Mouse (Mus musculus): ENCODE measurements around the gene Hoxd3. TPM values are rescaled to one million over a fixed set of nuclear protein-coding genes. Genes with fewer than 3 reads are reported as not detected.

Hoxd3 gene
- polyA plus RNA-seq, 1 experiment from 2014 or later, result 0.07 TPM

DNA sequence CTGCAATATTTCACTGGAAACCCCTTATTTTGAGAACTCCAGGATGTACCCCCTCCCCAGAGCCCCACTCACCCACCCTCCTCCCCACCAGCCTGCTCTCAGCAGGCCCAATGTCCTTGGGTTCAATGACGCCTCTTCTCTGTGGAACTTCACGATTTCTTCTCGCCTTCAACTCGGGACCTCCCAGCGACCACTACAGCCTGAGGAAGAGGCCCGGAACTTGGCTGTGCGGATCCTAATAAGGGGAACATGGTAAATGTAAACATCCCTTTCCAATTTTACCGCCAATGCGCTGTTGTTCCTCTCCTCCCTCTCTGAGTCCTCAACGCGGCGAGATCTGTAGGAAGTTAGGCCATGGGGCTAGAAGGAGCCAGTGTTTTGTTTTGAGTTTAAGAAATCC lies 27.6 kb upstream of the Hoxd3 start:
- Histone ChIP-seq H3K4me2 (no peak overlapping the region), H3K4me3 (ENCODE audit: low read depth, low read length) (no peak overlapping the region), H3K4me1 (ENCODE audit: control insufficient read depth, insufficient read depth, low read length) (peaks cover 5% of the 10 kb centered on the region; the same call in 1 of the 2 replicates), H3K9me3 (ENCODE audit: control insufficient read depth, low read length) (no peaks in the 10 kb centered on the region), H3K27me3 (ENCODE audit: control insufficient read depth, insufficient read depth, low read length) (peaks cover 98% of the 10 kb centered on the region), H3K36me3 (ENCODE audit: control insufficient read depth, insufficient read depth, low read length) (no peaks in the 10 kb centered on the region), H3K9ac (ENCODE audit: low read length) (no peak overlapping the region), H3K27ac (ENCODE audit: low read depth, low read length) (no peak overlapping the region)
- ATAC-seq (ENCODE audit: low FRiP score), result no peak
- peak; percentile 93 for DNase-seq (ENCODE audit: low spot score, missing footprints)
- WGBS, result 0% methylated on average over 12 of the region's 12 CpGs

DNA sequence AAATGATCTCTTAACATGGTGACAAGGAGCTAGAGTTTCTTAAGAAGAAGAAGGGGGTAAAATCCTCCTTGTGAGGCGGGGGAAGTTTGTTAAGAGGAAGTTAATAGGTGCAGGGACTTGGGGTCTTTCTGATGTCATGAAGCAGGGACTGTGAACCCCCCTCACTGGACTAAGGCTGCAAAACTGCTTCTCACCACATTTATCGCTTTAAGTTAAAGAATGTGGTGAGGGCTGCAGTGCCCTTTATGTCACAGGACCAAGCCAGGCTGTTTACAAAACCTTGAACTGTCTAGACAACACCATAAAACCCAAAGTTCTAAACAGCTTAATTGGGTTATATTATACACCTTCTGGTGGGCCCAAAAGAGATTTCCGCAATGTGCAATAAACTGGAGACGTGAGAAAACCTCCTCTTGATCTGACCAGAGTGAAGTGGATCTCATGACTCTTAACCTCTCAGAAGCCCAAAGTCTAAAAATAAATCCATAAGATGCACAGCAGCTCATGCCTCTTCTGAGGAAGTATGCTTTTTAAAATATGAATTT lies 26.6 kb upstream of the Hoxd3 start:
- Histone ChIP-seq H3K27me3 (ENCODE audit: control insufficient read depth, insufficient read depth, low read length) (peaks cover 98% of the 10 kb centered on the region), H3K4me2 (no peak overlapping the region), H3K4me1 (ENCODE audit: control insufficient read depth, insufficient read depth, low read length) (peaks cover 5% of the 10 kb centered on the region; the same call in 1 of the 2 replicates), H3K36me3 (ENCODE audit: control insufficient read depth, insufficient read depth, low read length) (no peaks in the 10 kb centered on the region), H3K9me3 (ENCODE audit: control insufficient read depth, low read length) (no peaks in the 10 kb centered on the region), H3K4me3 (ENCODE audit: low read depth, low read length) (no peak overlapping the region), H3K9ac (ENCODE audit: low read length) (no peak overlapping the region), H3K27ac (ENCODE audit: low read depth, low read length) (no peak overlapping the region)
- 7% methylated on average over 4 of the region's 4 CpGs for WGBS
- DNase-seq (ENCODE audit: low spot score, missing footprints) (peak; percentile 92), ATAC-seq (ENCODE audit: low FRiP score) (no peak)

DNA sequence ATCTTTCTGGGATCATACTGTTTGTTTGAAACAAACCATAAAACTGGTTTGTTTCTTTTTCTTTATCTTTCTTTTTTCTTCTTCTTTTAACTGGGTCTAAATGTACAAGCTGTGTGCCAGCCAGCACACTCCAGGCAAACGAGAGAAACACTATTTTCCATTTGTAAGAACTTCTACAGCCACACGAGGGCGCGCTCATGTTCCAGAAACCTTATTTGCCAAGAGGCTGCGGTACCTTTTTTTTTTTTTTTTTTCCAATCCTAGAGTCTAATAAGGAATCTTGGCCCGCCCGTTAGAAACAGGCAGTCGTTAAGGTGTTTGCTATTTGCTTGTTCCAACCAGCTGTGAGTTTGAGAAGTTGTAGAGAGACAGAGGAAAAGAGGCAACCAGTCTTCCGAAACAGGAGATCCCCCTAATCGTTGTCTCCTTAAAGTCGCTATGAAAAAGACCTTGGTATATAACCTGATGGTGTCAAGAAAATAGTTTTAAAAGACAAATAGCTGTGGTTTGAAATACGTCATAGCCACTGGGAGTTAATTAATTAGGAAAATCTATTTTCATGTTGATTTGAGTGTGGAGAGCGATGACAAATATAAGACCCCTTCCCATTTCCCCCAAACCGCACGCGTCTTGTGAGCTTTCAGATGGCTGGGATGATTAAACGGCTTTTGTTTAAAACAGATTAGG lies 25.3 kb upstream of the Hoxd3 start:
- WGBS, result 5% methylated on average over 17 of the region's 17 CpGs
- Histone ChIP-seq H3K4me3 (ENCODE audit: low read depth, low read length) (no peak overlapping the region), H3K4me1 (ENCODE audit: control insufficient read depth, insufficient read depth, low read length) (peaks cover 10% of the 10 kb centered on the region), H3K27me3 (ENCODE audit: control insufficient read depth, insufficient read depth, low read length) (peaks cover 94% of the 10 kb centered on the region), H3K4me2 (no peak overlapping the region), H3K27ac (ENCODE audit: low read depth, low read length) (no peak overlapping the region), H3K9me3 (ENCODE audit: control insufficient read depth, low read length) (no peaks in the 10 kb centered on the region), H3K9ac (ENCODE audit: low read length) (no peak overlapping the region), H3K36me3 (ENCODE audit: control insufficient read depth, insufficient read depth, low read length) (no peaks in the 10 kb centered on the region)
- peak; percentile 95 for DNase-seq (ENCODE audit: low spot score, missing footprints)
- no peak for ATAC-seq (ENCODE audit: low FRiP score)

DNA sequence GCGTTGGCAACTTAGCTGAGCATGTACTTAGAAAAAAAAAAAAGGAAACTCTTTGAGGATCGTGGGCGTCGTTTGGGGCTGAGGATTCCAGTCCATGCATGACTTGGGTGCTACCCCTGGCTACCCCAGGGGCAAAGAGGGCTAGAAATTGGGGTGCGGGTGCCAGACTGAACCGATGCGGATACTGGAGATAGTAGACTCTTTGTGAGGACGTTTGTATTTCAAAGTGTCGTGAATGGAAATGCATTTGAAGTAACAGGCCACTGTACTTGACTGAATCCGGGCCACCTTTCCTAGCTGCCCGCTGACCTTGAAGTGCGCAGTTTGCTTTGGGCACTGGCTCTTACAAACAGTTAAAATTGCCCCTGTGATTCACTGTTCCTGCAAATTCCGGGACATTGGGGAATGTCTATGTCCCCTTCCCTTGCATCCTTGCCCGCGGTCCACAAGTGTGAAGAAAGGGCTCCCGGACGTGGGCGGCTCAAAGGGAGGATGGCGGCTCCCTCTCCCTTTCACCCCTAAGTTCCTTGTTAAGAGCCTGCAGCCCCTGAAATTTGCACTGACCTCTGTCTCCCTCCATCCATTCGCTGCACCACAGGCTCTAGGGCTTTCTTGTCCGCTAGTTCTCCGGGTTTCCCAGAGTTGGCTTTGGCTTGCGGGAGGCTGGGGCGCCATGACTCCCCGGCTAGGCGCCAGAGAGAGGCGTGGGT lies 24.6 kb upstream of the Hoxd3 start:
- no peak overlapping the region for H3K4me2 ChIP-seq
- H3K4me3 ChIP-seq (ENCODE audit: low read depth, low read length), result no peak overlapping the region
- peak; percentile 95 for DNase-seq (ENCODE audit: low spot score, missing footprints)

DNA sequence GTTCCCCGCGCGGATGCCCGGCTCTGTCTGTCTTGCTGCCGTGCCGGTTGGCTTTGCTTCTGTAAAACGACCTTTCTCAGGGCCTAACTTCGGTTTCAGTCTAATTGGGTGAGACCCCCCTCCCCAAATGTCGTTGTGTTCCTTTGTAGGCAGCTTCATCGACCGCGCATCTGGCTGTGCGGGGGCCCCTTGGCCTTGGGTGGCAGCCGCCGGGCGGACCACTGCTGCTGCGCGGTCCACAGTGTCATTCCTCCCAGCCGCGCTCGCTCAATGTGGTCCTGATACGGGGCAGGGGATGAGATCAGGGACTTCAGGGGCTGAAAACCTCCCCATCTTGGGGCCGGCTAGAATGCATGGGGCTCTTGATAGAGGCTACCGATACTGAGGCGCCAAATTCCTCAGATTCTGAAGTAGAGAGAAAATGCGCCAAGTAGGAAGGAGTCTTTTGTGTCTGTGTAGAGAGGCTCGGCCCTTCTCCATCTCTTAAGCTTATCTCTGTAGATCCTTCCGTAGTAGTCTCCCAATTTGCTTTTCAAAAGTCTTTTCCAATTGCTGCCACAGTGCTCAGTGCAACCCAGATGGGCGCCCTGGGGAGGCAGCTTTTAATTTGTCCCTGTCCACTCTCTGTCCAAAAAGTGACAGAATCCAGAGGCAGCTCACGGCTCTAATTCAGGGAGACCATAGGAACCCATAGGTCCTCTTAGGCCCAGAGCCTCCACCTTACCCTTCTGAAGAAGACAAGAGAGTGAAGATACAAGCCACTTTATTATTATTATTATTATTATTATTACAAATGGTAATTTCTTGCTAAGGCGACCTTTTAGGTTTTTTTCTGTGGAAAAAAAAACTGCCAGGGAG lies 23.8 kb upstream of the Hoxd3 start:
- H3K4me2 ChIP-seq, result no peak overlapping the region
- peaks cover 94% of the 10 kb centered on the region for H3K27me3 ChIP-seq (ENCODE audit: control insufficient read depth, insufficient read depth, low read length)
- H3K4me3 ChIP-seq (ENCODE audit: low read depth, low read length), result no peak overlapping the region
- ATAC-seq (ENCODE audit: low FRiP score), result no peak
- H3K9ac ChIP-seq (ENCODE audit: low read length), result no peak overlapping the region
- peak; percentile 95 for DNase-seq (ENCODE audit: low spot score, missing footprints)
- peaks cover 6% of the 10 kb centered on the region; the same call in 1 of the 2 replicates for H3K4me1 ChIP-seq (ENCODE audit: control insufficient read depth, insufficient read depth, low read length)
- no peaks in the 10 kb centered on the region for H3K36me3 ChIP-seq (ENCODE audit: control insufficient read depth, insufficient read depth, low read length)
- WGBS, result under 1% methylated on average over 31 of the region's 31 CpGs
- no peak overlapping the region for H3K27ac ChIP-seq (ENCODE audit: low read depth, low read length)
- no peaks in the 10 kb centered on the region for H3K9me3 ChIP-seq (ENCODE audit: control insufficient read depth, low read length)

More for the DNA sequence above, 24.6 kb upstream of the Hoxd3 start:
- no peaks in the 10 kb centered on the region for H3K36me3 ChIP-seq (ENCODE audit: control insufficient read depth, insufficient read depth, low read length)
- no peak for ATAC-seq (ENCODE audit: low FRiP score)
- no peaks in the 10 kb centered on the region for H3K9me3 ChIP-seq (ENCODE audit: control insufficient read depth, low read length)
- WGBS, result 1% methylated on average over 27 of the region's 27 CpGs
- H3K9ac ChIP-seq (ENCODE audit: low read length), result no peak overlapping the region
- H3K27ac ChIP-seq (ENCODE audit: low read depth, low read length), result no peak overlapping the region
- peaks cover 6% of the 10 kb centered on the region for H3K4me1 ChIP-seq (ENCODE audit: control insufficient read depth, insufficient read depth, low read length)
- peaks cover 94% of the 10 kb centered on the region for H3K27me3 ChIP-seq (ENCODE audit: control insufficient read depth, insufficient read depth, low read length)

DNA sequence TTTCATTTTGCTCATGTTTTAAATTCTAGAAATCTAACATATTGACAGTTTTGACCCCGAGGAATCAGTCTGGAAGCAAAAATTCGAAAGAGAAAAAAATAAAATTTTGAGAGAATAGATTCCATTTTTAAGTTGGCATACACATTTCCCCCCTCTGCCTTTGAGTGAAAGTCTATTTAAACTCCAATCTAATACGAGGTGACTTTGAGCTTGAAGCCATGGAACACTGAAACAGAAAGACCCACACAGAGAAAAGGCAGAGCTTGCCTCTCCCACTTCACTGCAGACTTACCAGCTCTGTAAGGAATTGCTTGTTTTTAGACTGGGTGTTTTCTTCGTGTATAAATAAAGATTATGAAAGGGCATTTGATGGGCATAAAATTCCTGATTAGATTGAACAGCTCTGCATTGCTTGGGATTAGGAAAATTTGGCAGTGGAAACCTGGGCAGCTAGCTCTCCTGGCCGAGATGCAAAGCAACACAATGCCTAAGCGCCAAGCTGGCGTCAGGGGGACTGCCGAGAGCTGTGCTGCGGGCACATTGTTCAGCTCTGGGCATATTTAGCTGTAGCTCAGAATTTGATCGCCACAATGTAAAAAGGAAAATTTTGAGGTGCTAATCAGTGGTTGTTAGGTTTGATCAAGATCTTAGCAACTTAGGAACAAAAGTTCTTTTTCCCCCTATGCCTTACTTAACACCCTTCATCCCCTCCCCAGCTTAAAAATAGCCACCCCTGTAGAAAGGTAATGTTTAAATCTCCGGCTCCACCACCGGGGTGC lies 22.7 kb upstream of the Hoxd3 start:
- no peak overlapping the region for H3K27ac ChIP-seq (ENCODE audit: low read depth, low read length)
- H3K9me3 ChIP-seq (ENCODE audit: control insufficient read depth, low read length), result no peaks in the 10 kb centered on the region
- ATAC-seq (ENCODE audit: low FRiP score), result no peak
- WGBS, result 4% methylated on average over 12 of the region's 12 CpGs
- DNase-seq (ENCODE audit: low spot score, missing footprints), result peak; percentile 95
- H3K27me3 ChIP-seq (ENCODE audit: control insufficient read depth, insufficient read depth, low read length), result peaks cover 94% of the 10 kb centered on the region
- H3K4me1 ChIP-seq (ENCODE audit: control insufficient read depth, insufficient read depth, low read length), result peaks cover 6% of the 10 kb centered on the region; the same call in 1 of the 2 replicates
- no peak overlapping the region for H3K4me3 ChIP-seq (ENCODE audit: low read depth, low read length)
- no peaks in the 10 kb centered on the region for H3K36me3 ChIP-seq (ENCODE audit: control insufficient read depth, insufficient read depth, low read length)
- no peak overlapping the region for H3K4me2 ChIP-seq
- no peak overlapping the region for H3K9ac ChIP-seq (ENCODE audit: low read length)

DNA sequence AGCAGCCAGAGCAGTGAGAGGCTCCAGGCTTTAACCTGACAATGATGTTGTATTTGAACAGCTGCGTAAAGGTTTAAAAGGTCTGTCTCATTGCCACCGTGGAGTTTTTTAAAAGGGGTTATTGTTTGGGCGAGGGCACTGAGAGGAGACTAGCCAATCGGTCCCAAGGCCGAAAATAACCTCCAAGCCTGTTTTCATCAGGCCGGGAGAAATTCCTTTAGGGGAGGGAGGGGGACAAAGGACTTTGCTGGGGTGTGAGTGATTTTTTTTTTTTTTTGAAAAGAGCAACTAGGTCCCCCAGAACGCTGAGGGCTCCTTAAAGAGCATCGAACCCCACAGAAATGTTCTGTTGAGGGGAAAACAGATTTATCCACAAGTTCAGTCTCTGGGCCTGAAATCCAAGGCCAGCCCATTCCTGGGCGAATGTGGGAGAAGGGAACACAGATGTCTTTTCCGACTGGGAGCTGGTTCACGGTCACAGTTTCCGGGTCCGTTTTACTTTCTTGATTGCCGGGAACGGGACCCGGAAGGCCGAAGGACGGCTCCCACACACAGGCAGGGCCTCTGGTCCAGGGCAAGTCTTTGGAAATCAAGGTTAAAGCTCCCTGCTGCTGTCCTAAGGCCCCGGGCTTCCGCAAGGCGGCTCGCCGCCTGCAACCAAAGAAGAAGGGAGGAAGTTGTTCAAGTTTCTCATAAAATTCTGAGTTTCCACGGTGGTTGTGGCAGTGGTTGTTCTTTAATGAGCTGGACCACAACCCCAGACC lies 22.0 kb upstream of the Hoxd3 start:
- ATAC-seq (ENCODE audit: low FRiP score) (no peak), DNase-seq (ENCODE audit: low spot score, missing footprints) (peak; percentile 95)
- H3K9ac ChIP-seq (ENCODE audit: low read length), result no peak overlapping the region
- H3K4me3 ChIP-seq (ENCODE audit: low read depth, low read length), result no peak overlapping the region
- H3K4me2 ChIP-seq, result no peak overlapping the region
- no peak overlapping the region for H3K27ac ChIP-seq (ENCODE audit: low read depth, low read length)
- H3K36me3 ChIP-seq (ENCODE audit: control insufficient read depth, insufficient read depth, low read length), result no peaks in the 10 kb centered on the region
- under 1% methylated on average over 24 of the region's 24 CpGs for WGBS
- H3K27me3 ChIP-seq (ENCODE audit: control insufficient read depth, insufficient read depth, low read length), result peaks cover 94% of the 10 kb centered on the region
- no peaks in the 10 kb centered on the region for H3K9me3 ChIP-seq (ENCODE audit: control insufficient read depth, low read length)
- peaks cover 6% of the 10 kb centered on the region; the same call in 1 of the 2 replicates for H3K4me1 ChIP-seq (ENCODE audit: control insufficient read depth, insufficient read depth, low read length)

DNA sequence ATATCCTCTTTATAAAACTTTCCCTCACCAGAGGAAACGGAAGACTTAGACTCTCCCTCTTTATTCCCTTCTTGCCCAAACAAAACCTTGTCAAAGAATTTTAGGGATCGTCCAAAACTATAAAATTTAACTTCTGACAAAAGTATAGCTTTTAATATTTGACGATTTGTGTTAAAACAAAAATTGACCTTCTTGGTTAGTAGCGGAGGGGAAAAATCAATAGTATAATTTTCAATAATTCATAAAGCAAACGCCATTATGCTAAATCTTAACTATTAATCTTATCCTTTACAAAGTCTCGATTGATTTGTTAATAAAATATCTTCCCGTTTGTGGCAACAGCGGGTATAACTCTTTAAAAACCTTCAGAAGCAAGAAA lies 21.4 kb upstream of the Hoxd3 start:
- H3K36me3 ChIP-seq (ENCODE audit: control insufficient read depth, insufficient read depth, low read length), result no peaks in the 10 kb centered on the region

More for the DNA sequence above, 21.4 kb upstream of the Hoxd3 start:
- Histone ChIP-seq H3K27me3 (ENCODE audit: control insufficient read depth, insufficient read depth, low read length) (peaks cover 94% of the 10 kb centered on the region), H3K9me3 (ENCODE audit: control insufficient read depth, low read length) (no peaks in the 10 kb centered on the region), H3K4me1 (ENCODE audit: control insufficient read depth, insufficient read depth, low read length) (peaks cover 6% of the 10 kb centered on the region; the same call in 1 of the 2 replicates), H3K4me3 (ENCODE audit: low read depth, low read length) (no peak overlapping the region), H3K9ac (ENCODE audit: low read length) (no peak overlapping the region), H3K4me2 (no peak overlapping the region), H3K27ac (ENCODE audit: low read depth, low read length) (no peak overlapping the region)
- no peak for ATAC-seq (ENCODE audit: low FRiP score)
- 9% methylated on average over 8 of the region's 8 CpGs for WGBS
- peak; percentile 93 for DNase-seq (ENCODE audit: low spot score, missing footprints)
